Mouse (Mus musculus) ZHBTc4 (cell line): ENCODE measurements at regions not wholly inside any gene's neighbourhood (a gene's known extent, or its start where the extent isn't known, plus 50 kb on each side); places are given as distances from the start of the nearest gene placed in this dataset.

ENCODE experiments used
- DNase-seq: peaks from one replicate; pipeline ENCODE4 v3.0.0-alpha.2; 2011; ENCODE audit warnings: low read depth, low spot score

GRCm38 (mm10) chr16:28109771-28110170, 643.1 kb downstream of the Fgf12 start:
- DNase-seq = no peak
